Mouse (Mus musculus): ENCODE measurements at regions not wholly inside any gene's neighbourhood (a gene's known extent, or its start where the extent isn't known, plus 50 kb on each side); places are given as distances from the start of the nearest gene placed in this dataset.

DNA sequence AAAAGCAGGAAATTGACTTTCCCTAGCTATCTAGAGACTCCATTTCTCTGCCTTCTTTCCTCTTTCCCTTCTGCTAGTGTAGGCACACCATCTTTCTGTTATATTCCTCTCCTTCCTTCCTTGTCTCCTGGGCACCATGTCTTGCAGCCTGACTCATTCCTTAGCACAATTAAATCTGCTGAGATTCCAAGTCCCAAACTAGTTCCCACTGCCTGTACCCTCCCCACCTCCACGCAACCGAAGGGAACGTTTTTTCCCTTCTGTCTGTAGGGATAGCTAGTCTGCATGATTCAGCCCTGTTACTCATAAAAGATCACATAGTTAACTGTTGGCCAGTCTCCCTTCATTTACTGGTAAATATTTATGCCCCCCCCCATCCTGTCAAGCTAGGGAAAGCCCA lies 158.8 kb upstream of the Prkcq start:
- Histone ChIP-seq H3K9ac (ENCODE audit: low read length) (no peak overlapping the region), H3K4me2 (ENCODE audit: low read depth, severe bottlenecking) (no peak overlapping the region), H3K36me3 (ENCODE audit: control insufficient read depth, insufficient read depth, low read length) (no peaks in the 10 kb centered on the region), H3K4me1 (ENCODE audit: control insufficient read depth, insufficient read depth, low read length) (no peaks in the 10 kb centered on the region), H3K27me3 (ENCODE audit: control insufficient read depth, insufficient read depth, low read length) (no peaks in the 10 kb centered on the region), H3K9me3 (ENCODE audit: control insufficient read depth, low read length) (no peaks in the 10 kb centered on the region), H3K27ac (replicated peaks; ENCODE audit: low read depth, low read length) (no peak overlapping the region), H3K4me3 (ENCODE audit: low read depth, low read length) (no peak overlapping the region)
- WGBS: 90% methylated on average over 3 of the region's 3 CpGs
- ATAC-seq (ENCODE audit: insufficient number of reproducible peaks, low FRiP score, low TSS enrichment, low read depth) (no peak), DNase-seq (ENCODE audit: low spot score) (no peak)

DNA sequence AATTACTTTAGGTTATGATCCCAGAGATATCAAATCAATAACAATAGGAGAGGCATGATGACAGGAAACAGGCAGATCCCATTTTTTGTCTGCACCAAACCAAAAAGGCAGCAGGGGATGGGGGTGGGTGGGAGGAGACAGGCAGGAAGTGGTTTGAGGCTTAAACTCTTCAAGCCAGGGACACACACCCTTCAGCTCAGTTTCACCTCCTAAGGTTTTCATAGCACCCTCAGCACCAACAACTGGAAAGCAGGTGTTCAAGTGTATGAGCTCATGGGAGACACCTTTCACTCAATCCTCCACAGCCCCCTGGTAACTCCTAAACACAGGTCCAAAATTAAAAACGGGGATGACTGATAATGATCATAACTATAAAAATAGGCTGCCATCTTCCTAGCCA lies 155.5 kb upstream of the Prkcq start:
- Histone ChIP-seq H3K4me2 (ENCODE audit: low read depth, severe bottlenecking) (no peak overlapping the region), H3K9ac (ENCODE audit: low read length) (no peak overlapping the region), H3K27ac (replicated peaks; ENCODE audit: low read depth, low read length) (no peak overlapping the region), H3K36me3 (ENCODE audit: control insufficient read depth, insufficient read depth, low read length) (no peaks in the 10 kb centered on the region), H3K9me3 (ENCODE audit: control insufficient read depth, low read length) (no peaks in the 10 kb centered on the region), H3K4me3 (ENCODE audit: low read depth, low read length) (no peak overlapping the region), H3K4me1 (ENCODE audit: control insufficient read depth, insufficient read depth, low read length) (no peaks in the 10 kb centered on the region), H3K27me3 (ENCODE audit: control insufficient read depth, insufficient read depth, low read length) (no peaks in the 10 kb centered on the region)
- ATAC-seq (ENCODE audit: insufficient number of reproducible peaks, low FRiP score, low TSS enrichment, low read depth) (no peak), DNase-seq (ENCODE audit: low spot score) (no peak)
- 84% methylated on average over 1 of the region's 1 CpGs for WGBS

DNA sequence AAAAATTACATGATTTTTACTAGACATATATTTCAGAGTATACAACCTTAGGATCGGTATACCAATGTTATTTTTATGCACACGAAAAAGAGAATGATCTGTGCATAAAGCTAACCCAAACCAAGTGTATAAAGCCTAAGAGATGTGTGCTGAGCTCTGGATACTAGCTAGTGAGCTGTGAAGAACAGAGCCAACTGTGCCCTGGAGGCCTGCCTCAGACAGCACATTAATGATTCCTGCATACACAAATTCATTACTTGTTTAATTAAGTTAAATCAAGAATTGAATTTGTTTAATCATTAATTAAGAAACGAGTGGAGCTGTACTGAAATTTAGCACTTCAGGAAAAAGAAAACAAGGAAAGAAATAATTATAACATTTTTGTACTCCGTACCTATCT lies 139.0 kb upstream of the Prkcq start:
- Histone ChIP-seq H3K4me3 (ENCODE audit: low read depth, low read length) (no peak overlapping the region), H3K27ac (replicated peaks; ENCODE audit: low read depth, low read length) (no peak overlapping the region), H3K9me3 (ENCODE audit: control insufficient read depth, low read length) (no peaks in the 10 kb centered on the region), H3K4me1 (ENCODE audit: control insufficient read depth, insufficient read depth, low read length) (no peaks in the 10 kb centered on the region), H3K4me2 (ENCODE audit: low read depth, severe bottlenecking) (no peak overlapping the region), H3K9ac (ENCODE audit: low read length) (no peak overlapping the region), H3K36me3 (ENCODE audit: control insufficient read depth, insufficient read depth, low read length) (no peaks in the 10 kb centered on the region), H3K27me3 (ENCODE audit: control insufficient read depth, insufficient read depth, low read length) (no peaks in the 10 kb centered on the region)
- ATAC-seq (ENCODE audit: insufficient number of reproducible peaks, low FRiP score, low TSS enrichment, low read depth) (no peak), DNase-seq (ENCODE audit: low spot score) (no peak)
- WGBS: 90% methylated on average over 4 of the region's 4 CpGs

DNA sequence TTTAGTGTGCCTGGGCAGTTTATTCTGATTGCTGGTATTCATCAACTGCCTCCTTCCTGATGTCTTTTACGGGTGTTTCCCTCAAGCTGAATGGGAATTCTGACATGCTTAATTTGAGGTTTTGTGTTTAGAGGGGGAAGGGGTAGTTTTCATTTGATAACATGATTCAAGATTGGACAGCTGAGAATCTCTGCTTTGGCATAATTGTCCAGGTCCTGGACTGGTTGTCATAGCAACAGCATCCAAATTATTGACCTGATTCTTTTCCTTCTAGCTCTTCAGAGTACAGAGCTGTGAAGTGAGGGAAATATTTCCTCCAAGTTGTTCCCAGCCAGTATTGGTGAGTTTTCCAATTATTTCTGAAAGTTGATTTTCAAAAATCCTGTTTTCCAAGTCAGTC lies 137.7 kb upstream of the Prkcq start:
- Histone ChIP-seq H3K9me3 (ENCODE audit: control insufficient read depth, low read length) (no peaks in the 10 kb centered on the region), H3K4me2 (ENCODE audit: low read depth, severe bottlenecking) (no peak overlapping the region), H3K27ac (replicated peaks; ENCODE audit: low read depth, low read length) (no peak overlapping the region), H3K27me3 (ENCODE audit: control insufficient read depth, insufficient read depth, low read length) (no peaks in the 10 kb centered on the region), H3K4me3 (ENCODE audit: low read depth, low read length) (no peak overlapping the region), H3K4me1 (ENCODE audit: control insufficient read depth, insufficient read depth, low read length) (no peaks in the 10 kb centered on the region), H3K36me3 (ENCODE audit: control insufficient read depth, insufficient read depth, low read length) (no peaks in the 10 kb centered on the region), H3K9ac (ENCODE audit: low read length) (no peak overlapping the region)
- 69% methylated on average over 1 of the region's 1 CpGs for WGBS
- DNase-seq (ENCODE audit: low spot score) (no peak), ATAC-seq (ENCODE audit: insufficient number of reproducible peaks, low FRiP score, low TSS enrichment, low read depth) (no peak)

DNA sequence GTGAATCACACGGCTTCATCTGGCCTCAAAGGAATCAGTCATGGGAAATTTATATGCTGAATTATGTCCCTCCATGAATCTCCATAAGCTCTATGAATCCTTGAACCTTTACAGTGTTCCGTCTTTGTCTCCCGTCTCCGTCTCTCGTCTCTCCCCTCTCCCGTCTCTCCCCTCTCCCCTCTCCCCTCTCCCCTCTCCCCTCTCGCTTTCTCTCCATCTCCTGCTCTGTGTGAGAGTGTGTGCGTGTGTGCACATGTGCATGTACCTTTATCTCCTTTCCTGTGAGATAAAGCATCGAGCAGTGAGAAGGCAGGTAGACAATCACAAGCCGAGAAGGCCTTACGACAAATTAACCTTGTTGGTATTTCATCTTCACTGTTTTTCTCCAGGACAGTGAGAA lies 134.6 kb upstream of the Prkcq start:
- Histone ChIP-seq H3K36me3 (ENCODE audit: control insufficient read depth, insufficient read depth, low read length) (no peaks in the 10 kb centered on the region), H3K4me2 (ENCODE audit: low read depth, severe bottlenecking) (no peak overlapping the region), H3K4me1 (ENCODE audit: control insufficient read depth, insufficient read depth, low read length) (no peaks in the 10 kb centered on the region), H3K9ac (ENCODE audit: low read length) (no peak overlapping the region), H3K27me3 (ENCODE audit: control insufficient read depth, insufficient read depth, low read length) (no peaks in the 10 kb centered on the region), H3K9me3 (ENCODE audit: control insufficient read depth, low read length) (no peaks in the 10 kb centered on the region), H3K4me3 (ENCODE audit: low read depth, low read length) (no peak overlapping the region), H3K27ac (replicated peaks; ENCODE audit: low read depth, low read length) (no peak overlapping the region)
- 82% methylated on average over 10 of the region's 11 CpGs for WGBS
- ATAC-seq (ENCODE audit: insufficient number of reproducible peaks, low FRiP score, low TSS enrichment, low read depth): no peak
- DNase-seq (ENCODE audit: low spot score): no peak

DNA sequence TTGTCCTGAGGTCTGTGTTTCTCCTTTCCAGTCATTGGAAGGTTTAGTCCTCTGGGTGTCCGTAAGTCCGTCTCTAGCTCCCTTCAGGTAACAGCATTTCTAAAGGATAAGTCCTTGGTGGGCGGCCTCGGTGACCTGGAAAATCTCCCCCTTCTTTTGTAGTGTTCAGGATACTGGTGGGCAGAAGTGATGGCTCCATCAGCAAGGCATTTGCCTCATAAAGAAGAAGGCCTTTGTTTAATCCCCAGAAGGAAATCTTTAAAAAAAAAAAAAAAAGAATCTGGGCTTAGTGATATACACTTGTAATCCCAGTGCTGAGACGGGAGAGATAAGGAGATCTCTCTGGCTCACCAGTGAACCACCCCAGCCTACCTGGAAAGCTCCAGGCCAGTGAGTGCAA lies 133.5 kb upstream of the Prkcq start:
- ATAC-seq (ENCODE audit: insufficient number of reproducible peaks, low FRiP score, low TSS enrichment, low read depth) (no peak), DNase-seq (ENCODE audit: low spot score) (no peak)
- Histone ChIP-seq H3K4me3 (ENCODE audit: low read depth, low read length) (no peak overlapping the region), H3K27ac (replicated peaks; ENCODE audit: low read depth, low read length) (no peak overlapping the region), H3K36me3 (ENCODE audit: control insufficient read depth, insufficient read depth, low read length) (no peaks in the 10 kb centered on the region), H3K4me2 (ENCODE audit: low read depth, severe bottlenecking) (no peak overlapping the region), H3K27me3 (ENCODE audit: control insufficient read depth, insufficient read depth, low read length) (no peaks in the 10 kb centered on the region), H3K9ac (ENCODE audit: low read length) (no peak overlapping the region), H3K9me3 (ENCODE audit: control insufficient read depth, low read length) (no peaks in the 10 kb centered on the region), H3K4me1 (ENCODE audit: control insufficient read depth, insufficient read depth, low read length) (no peaks in the 10 kb centered on the region)
- 90% methylated on average over 5 of the region's 5 CpGs for WGBS

DNA sequence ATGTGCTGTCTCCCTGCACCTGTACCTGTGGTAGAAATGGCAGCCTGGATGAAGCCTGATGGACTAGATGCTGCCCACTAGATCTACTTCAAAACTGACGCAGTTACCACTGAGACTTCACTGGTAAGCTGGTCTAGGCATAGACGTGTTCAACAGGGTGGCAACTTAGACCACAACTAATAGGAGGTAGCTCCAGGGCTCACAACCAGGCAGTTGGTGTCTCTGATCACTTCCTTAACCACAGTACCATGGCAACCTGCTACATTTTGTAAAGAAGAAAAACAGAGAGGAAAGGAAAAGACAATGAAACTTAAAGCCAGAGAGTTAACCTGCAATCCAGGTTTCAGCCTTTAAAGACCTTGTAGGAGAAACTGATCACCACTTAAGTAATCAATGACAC lies 131.9 kb upstream of the Prkcq start:
- Histone ChIP-seq H3K36me3 (ENCODE audit: control insufficient read depth, insufficient read depth, low read length) (no peaks in the 10 kb centered on the region), H3K9me3 (ENCODE audit: control insufficient read depth, low read length) (no peaks in the 10 kb centered on the region), H3K9ac (ENCODE audit: low read length) (no peak overlapping the region), H3K4me3 (ENCODE audit: low read depth, low read length) (no peak overlapping the region), H3K4me2 (ENCODE audit: low read depth, severe bottlenecking) (no peak overlapping the region), H3K27me3 (ENCODE audit: control insufficient read depth, insufficient read depth, low read length) (no peaks in the 10 kb centered on the region), H3K4me1 (ENCODE audit: control insufficient read depth, insufficient read depth, low read length) (no peaks in the 10 kb centered on the region), H3K27ac (replicated peaks; ENCODE audit: low read depth, low read length) (no peak overlapping the region)
- ATAC-seq (ENCODE audit: insufficient number of reproducible peaks, low FRiP score, low TSS enrichment, low read depth): no peak
- 78% methylated on average over 2 of the region's 2 CpGs for WGBS
- DNase-seq (ENCODE audit: low spot score): no peak

DNA sequence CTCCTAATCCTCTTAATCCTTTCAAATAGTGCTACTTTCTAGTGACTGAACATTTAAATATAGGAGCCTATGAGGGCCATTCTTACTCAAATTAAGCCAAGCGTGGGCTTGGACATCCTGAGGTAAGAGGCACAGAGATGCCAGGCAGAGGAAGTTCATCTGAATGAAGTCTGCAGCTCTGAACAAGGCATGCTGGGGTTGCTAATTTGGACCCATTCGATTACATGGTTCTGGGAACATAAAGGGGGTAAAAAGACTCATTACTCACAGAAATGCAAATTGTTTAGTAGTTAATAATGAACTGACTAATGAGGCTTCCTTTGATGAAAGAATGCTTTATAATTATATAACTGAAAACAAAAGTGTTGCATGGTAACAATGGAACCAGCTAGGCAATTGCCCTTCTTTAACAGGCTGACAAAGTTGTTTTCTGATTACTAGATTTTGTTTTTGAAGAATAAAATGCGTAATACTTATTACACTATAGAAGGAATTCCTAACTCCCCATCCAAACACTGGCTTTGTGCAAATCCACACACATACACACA lies 127.1 kb upstream of the Prkcq start:
- Histone ChIP-seq H3K9me3 (ENCODE audit: control insufficient read depth, low read length) (no peaks in the 10 kb centered on the region), H3K4me2 (ENCODE audit: low read depth, severe bottlenecking) (no peak overlapping the region), H3K27ac (replicated peaks; ENCODE audit: low read depth, low read length) (no peak overlapping the region), H3K27me3 (ENCODE audit: control insufficient read depth, insufficient read depth, low read length) (no peaks in the 10 kb centered on the region), H3K36me3 (ENCODE audit: control insufficient read depth, insufficient read depth, low read length) (no peaks in the 10 kb centered on the region), H3K4me1 (ENCODE audit: control insufficient read depth, insufficient read depth, low read length) (no peaks in the 10 kb centered on the region), H3K4me3 (ENCODE audit: low read depth, low read length) (no peak overlapping the region), H3K9ac (ENCODE audit: low read length) (no peak overlapping the region)
- WGBS: 86% methylated on average over 3 of the region's 3 CpGs
- ATAC-seq (ENCODE audit: insufficient number of reproducible peaks, low FRiP score, low TSS enrichment, low read depth): no peak
- no peak for DNase-seq (ENCODE audit: low spot score)

DNA sequence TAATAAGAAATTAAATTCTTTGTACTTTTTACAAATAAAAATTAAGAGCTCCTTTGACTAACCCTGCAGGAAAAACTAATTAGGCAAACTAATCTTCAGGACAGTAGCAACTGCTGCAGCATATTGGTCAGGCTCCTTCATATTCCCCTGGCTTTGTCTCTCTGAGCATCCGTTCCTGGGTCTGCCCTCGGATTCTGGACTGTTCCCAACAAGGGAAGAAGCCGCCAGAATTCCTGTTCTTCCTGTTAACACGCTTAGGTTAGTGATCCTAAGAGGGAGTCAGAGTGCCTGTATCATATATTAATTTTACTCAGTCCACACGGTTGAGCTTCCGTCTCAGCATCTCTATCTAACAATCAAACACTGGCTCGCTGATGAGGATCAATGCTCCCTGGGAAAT lies 120.3 kb upstream of the Prkcq start:
- no peak overlapping the region for H3K27ac ChIP-seq (replicated peaks; ENCODE audit: low read depth, low read length)
- ATAC-seq (ENCODE audit: insufficient number of reproducible peaks, low FRiP score, low TSS enrichment, low read depth): no peak
- H3K4me1 ChIP-seq (ENCODE audit: control insufficient read depth, insufficient read depth, low read length): no peaks in the 10 kb centered on the region
- H3K27me3 ChIP-seq (ENCODE audit: control insufficient read depth, insufficient read depth, low read length): no peaks in the 10 kb centered on the region
- no peaks in the 10 kb centered on the region for H3K36me3 ChIP-seq (ENCODE audit: control insufficient read depth, insufficient read depth, low read length)
- no peak overlapping the region for H3K4me2 ChIP-seq (ENCODE audit: low read depth, severe bottlenecking)
- whole genome bisulfite sequencing: 86% methylated on average over 7 of the region's 7 CpGs
- H3K9me3 ChIP-seq (ENCODE audit: control insufficient read depth, low read length): no peaks in the 10 kb centered on the region
- H3K4me3 ChIP-seq (ENCODE audit: low read depth, low read length): no peak overlapping the region
- H3K9ac ChIP-seq (ENCODE audit: low read length): no peak overlapping the region
- no peak for DNase-seq (ENCODE audit: low spot score)

Measured in limb, embryonic 11.5 days (tissue).